Mouse (Mus musculus): ENCODE data around the gene Actl6a.

The Actl6a gene

DNA sequence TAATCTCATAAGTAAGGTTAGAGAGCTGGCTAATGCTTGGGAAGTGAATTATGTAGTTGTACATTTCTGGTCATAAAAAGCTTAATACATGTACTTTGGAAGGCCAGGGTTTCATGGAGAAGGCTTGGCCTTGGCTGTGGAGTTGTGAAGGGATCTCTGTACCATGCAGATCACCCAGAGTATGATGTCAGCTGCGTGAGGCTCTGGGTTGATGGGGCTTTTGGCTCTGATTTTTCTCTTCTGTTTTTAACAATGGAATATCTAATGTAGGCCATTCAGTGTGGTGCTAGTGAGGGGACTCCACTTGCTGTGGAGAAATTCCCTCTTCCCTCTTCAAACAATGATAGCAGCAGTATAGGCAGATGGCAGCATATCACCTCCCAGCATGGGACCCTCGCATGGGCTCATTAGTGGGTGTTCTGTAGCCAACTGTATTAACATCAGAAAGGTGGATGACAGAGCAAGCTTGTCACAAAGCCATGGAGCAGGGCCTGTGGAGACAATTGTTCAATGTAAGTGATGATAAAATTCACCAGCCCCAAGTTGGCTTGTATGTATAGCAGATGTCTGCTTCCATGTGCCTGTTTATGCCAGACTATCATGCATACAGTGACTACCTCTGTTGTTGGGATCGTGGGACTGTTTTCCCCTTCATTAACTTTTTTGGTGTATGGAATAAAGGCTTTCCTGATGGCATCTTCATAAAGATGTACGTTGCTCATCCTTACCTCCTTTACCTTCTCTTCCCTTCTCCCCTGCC, 43.9 kb downstream of the Actl6a start:
- peak; percentile 40 for DNase-seq (ENCODE audit: low read depth, low spot score)

DNA sequence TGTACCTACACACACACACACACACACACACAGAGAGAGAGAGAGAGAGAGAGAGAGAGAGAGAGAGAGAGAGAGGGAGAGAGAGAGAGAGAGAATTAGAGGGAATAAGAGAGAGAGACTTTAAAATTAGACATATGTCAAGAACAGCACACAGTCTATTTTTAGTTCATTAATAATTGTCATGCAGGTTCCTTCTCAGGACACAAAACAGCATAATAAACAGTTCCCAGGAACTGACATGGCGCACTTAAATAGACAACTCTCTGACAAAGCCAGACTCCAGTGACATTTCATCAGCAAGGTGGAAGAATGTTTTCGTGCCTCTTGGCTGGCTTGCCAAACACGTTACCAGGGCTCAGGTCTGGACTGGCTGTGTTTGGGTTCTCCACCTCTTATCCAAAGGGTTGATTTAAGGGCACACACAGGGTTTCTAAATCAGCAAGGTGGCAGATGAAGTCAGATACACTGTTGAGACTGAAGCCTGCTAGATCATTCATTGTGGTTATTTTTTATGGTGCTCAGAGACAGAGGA, 48.4 kb downstream of the Actl6a start:
- no peak for DNase-seq (ENCODE audit: low read depth, low spot score)

DNA sequence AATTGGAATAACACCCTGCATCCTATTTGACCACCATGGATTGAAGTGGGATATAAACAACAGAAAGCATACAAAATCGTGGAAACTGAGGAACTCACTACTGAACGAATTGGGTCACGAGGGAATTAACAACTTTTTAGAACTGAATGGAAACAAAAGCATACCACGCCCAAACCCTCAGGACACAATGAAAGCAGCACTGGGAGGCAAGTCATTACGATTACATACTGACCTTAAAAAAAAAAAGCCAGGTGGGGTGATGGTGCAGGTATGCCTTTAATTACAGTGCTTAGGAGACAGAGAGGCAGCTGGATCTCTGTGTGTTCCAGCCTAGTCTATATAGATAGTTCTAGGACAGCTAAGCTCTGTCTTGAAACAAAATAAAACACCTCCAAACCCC, 53.1 kb downstream of the Actl6a start:
- no peak for DNase-seq (ENCODE audit: low read depth, low spot score)

DNA sequence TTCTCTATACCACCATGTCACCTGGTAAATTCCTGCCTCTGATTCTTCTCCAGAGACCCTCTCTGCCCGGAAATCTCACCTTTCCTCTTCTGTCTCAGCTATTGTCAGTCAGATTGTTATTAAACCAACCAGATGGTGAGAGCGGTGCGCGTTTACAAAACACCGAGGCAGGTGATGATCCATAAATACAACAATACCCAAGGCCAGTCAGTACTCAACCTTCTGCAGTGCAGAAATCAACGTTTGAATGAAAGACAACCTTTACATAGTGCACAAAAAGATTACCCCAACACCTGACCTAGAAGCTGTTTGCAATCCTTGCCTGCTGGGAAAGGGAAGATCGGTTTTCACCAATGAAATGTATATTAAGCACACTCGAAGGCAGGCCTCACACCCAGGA, 56.9 kb downstream of the Actl6a start:
- no peak for DNase-seq (ENCODE audit: low read depth, low spot score)

DNA sequence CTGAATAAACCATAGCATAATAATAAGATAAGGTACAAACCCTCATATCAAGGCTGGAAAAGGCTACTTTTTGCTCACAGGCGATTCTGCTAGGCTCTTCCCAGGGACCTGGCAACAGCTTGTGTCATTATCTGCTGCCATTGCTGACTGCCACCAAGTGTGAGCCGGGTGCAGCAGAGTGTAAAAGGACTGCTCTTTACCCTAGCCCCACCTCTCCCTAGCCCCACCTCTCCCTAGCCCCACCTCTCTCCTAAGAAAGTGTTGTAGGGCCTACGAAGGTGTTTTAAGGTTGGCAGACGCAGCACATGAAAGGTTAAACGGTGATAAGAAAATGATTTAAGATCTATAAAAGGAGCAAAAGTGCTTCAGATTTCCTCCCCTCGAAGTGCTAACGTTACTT, 57.8 kb downstream of the Actl6a start:
- no peak for DNase-seq (ENCODE audit: low read depth, low spot score)

DNA sequence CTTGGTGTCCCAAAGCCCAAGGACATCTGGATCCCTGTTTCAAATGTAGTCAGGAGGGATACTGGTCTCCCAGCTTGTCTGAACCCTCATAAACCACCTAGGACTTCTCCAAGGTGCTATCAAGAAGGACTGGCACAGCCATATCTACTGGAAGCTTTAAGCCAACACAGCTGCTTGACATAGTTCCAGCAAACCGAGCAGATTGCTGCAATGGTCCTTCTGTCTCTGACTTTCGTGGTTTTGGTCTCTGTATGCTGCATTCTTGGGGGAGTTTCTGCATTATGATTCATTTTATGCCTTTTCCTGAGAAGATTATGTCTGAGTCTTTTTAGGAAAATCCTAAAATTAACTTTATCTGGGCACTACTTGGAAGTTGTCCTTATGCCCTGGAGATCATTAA, 64.7 kb downstream of the Actl6a start:
- DNase-seq (ENCODE audit: low read depth, low spot score), result no peak

Measured in brain, adult 2 months (tissue).